Mouse (Mus musculus) thymus, postnatal 25 days (tissue): ENCODE measurements around the gene Klk1b27.
"Not testable (repeated sequence)": the region's sequence is repeated elsewhere in the genome, so short reads cannot be mapped to it uniquely, and the experiment has no call there.

ENCODE experiments used
- DNase-seq: peaks from one replicate; pipeline ENCODE4 v3.0.0; 2022

Klk1b27 gene

DNA sequence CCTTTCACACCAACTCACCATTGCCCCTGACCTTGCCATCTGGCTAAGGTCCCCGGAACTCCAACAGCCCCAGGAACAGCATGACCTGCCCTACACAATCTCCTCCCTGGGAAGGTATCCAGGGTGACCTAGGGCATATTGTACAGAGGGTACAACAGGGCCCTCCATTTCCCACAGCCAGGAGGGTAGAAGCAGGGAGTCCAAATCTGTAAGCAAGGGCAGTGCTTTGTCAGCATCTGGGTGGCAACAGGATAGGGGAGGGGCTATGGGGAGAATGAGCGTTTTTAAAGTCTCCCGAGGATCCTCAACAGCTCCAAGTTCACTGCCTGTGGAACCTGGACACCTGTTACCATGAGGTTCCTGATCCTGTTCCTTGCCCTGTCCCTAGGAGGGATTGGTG is at the start of gene Klk1b27:
Gene Klk1b27, plus strand, starts transcription at position 301 of the 400 bp plus-strand sequence.
- DNase-seq = not testable (repeated sequence)

DNA sequence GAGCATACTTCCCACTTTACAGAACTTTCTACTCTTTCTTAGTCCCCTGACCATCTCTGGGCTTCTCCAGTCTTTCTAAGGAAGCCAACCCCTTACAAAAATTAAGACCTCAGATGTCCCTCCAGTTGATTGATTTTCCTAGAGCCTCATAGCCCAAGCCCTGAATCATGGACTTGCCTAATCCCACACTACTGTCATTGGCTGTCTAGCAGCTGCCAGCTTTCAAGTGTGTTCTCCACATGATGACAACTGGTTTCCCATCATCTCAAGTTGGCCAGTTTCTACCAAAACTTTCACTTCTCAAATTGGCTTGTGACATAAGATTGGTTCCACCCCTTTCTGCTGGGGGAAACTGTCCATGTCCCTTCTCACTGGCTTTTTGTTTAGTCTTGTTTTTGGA is 47.2 kb upstream of the Klk1b27 start:
- DNase-seq = no peak

DNA sequence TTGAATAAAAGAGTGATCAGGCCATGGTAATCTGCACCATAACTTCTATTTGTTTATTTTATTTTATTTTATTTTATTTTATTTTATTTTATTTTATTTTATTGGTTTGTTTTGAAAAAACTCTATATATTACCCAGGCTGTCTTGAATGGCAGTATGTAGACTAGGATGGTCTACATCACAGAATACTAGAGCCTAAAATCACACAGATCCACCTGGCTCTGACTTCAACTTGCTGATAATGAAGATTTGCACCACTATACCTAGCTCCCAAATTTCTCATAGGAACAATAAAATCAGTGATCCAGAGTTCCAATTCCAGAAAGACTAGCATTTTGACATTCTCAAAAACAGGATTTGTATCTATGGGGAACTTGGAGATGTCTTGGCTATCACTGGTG is 40.2 kb upstream of the Klk1b27 start, which contains the start of gene Klk1b26:
Gene Klk1b26, plus strand, starts transcription at position 301 of the 400 bp plus-strand sequence.
- not testable (repeated sequence) for DNase-seq

DNA sequence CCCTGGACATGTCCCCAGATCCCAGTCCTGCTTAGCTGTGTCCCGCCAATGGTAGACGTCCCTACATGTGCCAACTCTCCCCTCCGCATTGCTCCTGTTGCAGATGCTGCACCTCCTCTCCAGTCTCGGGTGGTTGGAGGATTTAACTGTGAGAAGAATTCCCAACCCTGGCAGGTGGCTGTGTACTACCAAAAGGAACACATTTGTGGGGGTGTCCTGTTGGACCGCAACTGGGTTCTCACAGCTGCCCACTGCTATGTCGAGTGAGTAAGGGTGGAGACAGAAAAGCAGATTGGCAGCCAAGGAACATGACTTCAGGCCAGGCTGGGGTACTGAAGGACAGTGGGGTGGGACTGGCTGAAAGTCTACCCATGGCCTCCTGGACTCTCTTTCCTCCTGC is 37.4 kb upstream of the Klk1b27 start:
- DNase-seq = not testable (repeated sequence)

DNA sequence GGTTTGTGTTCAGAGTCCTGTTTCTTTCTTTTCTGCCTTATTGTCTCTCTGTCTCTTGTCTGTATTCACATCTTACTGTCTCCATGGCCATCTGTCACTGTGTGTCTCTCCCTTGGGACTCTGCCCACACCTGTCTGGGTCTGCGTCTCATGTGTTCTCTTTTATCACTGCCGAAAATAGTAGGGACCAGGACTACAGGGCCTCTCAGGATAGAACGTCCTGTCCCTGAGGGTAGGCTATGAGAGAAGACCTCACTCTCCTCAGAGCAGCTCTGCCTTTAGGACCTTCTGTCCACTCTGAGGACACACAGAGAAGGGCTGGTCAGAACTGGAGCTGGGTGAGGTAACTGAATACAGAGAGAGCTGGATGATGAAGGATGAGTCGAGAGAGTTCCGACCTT is 37.0 kb upstream of the Klk1b27 start:
- no peak for DNase-seq

DNA sequence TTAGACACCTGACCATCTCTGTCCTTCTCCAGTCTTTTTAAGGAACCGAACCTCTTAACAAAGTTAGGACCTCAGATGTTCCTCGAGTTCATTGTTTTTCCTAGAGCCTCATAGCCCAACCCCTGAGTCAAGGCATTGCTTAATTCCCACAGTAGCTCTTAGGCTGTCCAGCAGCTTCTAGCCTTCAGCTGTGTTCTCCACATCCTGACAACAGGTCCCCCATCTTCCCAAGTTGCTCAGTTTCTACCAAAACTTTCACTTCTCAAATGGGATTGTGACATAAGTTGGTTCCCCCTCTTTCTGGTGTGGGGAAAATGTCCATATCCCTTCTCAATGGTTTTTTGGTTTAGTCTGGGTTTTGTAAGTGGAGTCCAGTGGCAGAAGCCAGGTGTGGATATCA is 20.0 kb downstream of the Klk1b27 start:
- DNase-seq = no peak

DNA sequence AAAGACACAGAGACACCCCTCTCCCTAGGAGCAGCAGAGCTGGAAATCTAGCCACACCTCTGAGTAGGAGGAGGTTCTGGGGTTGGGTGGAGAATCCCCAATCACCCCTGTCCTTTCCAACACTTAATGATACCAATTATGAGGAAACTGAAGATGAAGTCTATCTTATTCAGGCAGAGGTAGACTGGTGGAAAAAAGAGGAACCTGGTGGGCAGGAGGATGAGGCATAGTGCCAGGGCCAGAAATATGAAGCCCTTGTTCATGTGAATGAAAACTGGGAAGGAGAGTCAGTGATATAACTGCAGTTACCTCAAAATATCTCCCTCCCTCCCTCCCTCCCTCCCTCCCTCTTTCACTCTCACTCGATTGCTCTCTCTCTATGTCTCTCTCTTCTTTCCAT is 25.6 kb downstream of the Klk1b27 start:
- DNase-seq = no peak

DNA sequence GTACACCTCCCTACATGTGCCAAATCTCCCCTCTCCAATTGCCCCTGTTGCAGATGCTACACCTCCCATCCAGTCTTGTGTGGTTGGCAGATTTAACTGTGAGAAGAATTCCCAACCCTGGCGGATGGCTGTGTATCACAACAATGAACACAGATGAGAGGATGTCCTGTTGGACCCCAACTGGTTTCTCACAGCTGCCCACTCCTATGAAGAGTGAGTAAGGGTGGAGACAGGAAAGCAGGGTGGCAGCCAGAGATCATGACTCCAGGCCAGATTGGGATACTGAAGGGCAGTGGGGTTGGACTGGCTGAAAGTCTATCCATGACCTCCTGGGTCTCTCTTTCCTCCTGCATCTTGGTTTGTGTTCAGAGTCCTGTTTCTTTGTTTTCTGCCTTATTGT is 44.0 kb downstream of the Klk1b27 start:
- DNase-seq = no peak

DNA sequence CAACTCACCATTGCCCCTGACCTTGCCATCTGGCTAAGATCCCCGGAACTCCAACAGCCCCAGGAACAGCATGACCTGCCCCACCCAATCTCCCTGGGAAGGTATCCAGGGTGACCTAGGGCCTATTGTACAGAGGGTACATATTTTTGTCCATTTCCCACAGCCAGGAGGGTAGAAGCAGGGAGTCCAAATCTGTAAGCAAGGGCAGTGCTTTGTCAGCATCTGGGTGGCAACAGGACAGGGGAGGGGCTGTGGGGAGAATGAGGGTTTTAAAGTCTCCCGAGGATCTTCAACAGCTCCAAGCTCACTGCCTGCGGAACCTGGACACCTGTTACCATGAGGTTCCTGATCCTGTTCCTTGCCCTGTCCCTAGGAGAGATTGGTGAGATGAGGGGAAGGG is 49.9 kb downstream of the Klk1b27 start, which contains the start of gene Klk1b21:
Gene Klk1b21, plus strand, starts transcription at position 301 of the 400 bp plus-strand sequence.
- DNase-seq = not testable (repeated sequence)
